Mouse (Mus musculus) c-Kit-positive CD71-negative TER-119-negative erythroid progenitor cells, embryonic 14.5 days (primary cell): ENCODE data around the gene Gprc6a.

ENCODE experiments used
- DNase-seq: peaks from one replicate; pipeline ENCODE4 v3.0.0-alpha.2; 2013; ENCODE audit warnings: low read depth

Gene Gprc6a

DNA sequence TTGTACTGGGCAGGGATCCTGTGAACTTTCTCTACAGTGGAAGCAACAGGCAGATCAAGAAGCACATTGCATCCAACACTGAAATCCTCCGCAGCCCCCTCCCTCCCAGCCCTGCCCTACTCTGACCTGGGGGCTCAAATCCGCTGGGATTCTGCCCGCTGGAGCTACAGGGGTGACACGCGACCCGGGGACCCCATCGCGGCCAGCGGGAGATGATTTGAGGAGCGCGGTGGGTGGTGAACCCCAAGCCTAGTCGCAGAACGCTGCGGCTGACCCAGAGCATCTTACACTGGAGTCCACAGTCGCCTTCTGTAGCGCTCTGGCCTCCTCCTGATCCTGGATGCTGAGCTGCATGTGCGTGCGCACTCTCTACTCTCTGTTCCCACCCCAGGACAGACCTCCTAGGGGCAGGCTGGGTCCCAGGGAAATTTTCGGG lies 41.1 kb downstream of the Gprc6a start, which contains the start of gene Fam162b:
TSS of gene Fam162b (minus strand) at position 379 of the 436 bp plus-strand sequence.
- DNase-seq: no peak

DNA sequence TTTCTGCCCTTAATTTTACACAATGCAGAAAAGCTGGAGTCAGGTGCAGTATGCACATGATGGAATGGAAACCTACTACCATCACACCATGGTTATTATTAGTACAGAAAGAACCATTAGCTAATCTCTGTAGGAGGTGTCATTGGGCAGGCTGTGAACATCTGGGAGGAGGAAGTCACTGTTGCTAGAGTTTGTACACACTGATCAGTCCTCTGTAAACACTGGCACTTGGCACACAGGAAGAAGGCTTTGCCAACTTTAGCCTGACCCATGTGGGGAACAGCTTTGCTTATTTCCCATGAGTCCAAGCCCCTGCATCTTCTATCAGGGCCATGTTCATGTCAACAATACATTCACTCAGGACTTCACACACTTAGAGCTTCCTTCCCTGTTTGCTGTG lies 46.3 kb downstream of the Gprc6a start:
- no peak for DNase-seq

DNA sequence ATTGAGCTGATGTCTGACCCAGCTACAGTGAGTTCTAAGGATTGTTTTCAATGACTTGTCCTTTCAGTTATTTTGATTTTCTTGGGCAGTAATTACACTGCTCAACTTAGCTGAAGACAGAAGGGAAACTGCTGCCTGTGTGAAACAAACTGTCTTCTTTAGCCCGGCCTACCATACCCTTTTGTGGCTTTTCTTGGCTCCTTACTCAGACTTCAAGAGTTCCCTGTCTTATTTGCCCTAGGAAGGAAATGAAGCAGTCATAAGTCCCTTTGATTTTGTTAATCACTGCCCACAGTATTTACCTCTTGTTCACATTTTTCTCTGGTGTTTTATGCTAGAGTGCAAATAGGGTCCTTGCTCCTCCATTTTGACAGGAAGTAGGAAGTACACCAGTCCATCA lies 46.9 kb downstream of the Gprc6a start:
- no peak for DNase-seq

DNA sequence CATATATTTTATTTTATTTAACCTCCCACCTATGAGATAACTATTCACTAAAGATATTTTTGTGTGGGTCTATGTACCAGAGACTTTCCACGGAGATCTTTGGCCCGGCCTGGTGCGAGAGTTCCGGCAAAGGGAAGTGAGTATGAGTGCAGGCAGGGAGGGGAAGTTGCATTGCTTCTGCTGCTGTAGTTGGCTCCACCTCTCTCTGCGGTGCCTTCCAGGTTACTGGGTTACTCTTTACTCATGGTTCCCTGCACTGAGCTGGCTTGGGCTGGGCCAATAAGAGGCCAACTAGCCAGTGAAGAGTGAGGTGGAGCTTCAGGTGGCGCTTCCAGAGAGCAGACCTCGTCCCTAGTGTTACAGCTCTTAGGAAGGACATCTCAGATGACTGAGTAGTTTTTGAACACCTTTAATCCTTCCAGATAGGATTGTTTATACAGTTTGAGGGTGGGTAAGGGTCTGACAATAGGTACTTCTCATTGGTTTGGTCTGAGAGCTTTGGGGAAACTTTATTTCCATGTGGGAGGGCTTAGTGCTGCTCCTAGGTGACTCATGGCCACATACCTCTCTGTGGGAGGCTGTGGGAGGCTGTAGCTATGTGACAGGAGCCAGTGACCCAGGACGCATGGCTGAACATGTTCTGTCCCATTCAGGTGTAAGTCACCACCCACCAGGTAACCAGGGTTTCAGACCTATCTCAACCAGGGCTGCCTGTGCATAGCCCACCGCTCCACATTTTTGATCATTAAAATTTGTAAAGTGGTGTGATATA lies 59.9 kb downstream of the Gprc6a start:
- DNase-seq: no peak
